Mouse (Mus musculus) right cerebral cortex, postnatal 4 days (tissue): ENCODE data around the gene Nkx6-1.

Experiments
- DNase-seq: peaks from one replicate; pipeline ENCODE4 v3.0.0-alpha.2; 2022

Nkx6-1 gene

GRCm38 (mm10) chr5:101658188-101658983 lies 6.4 kb downstream of the Nkx6-1 start:
- peak; percentile 23 for DNase-seq

- no peak for DNase-seq
Measured at GRCm38 (mm10) chr5:101657698-101658097, 7.1 kb downstream of the Nkx6-1 start.

GRCm38 (mm10) chr5:101656107-101656506 lies 8.7 kb downstream of the Nkx6-1 start:
- DNase-seq, result no peak

GRCm38 (mm10) chr5:101655418-101655817 lies 9.4 kb downstream of the Nkx6-1 start:
- no peak for DNase-seq

GRCm38 (mm10) chr5:101647726-101648686 lies 16.8 kb downstream of the Nkx6-1 start:
- peak; percentile 21 for DNase-seq

- DNase-seq, result no peak
Measured at GRCm38 (mm10) chr5:101646961-101647575, 17.7 kb downstream of the Nkx6-1 start.

GRCm38 (mm10) chr5:101645071-101645470 lies 19.7 kb downstream of the Nkx6-1 start:
- DNase-seq, result no peak

GRCm38 (mm10) chr5:101638101-101638500 lies 26.7 kb downstream of the Nkx6-1 start:
- DNase-seq, result no peak
